Mouse (Mus musculus) stomach, postnatal 0 days (tissue): ENCODE results near the gene Itga9.

ENCODE experiments used
- CTCF ChIP-seq: IDR thresholded peaks from 2 replicates; pipeline ENCODE4 v1.5.1; 2016; ENCODE audit warnings: antibody characterized with exemption, low read depth, mild to moderate bottlenecking, moderate library complexity
- EP300 ChIP-seq: optimal IDR thresholded peaks from 2 replicates; pipeline ENCODE3; 2016; ENCODE audit warnings: antibody characterized with exemption

DNA sequence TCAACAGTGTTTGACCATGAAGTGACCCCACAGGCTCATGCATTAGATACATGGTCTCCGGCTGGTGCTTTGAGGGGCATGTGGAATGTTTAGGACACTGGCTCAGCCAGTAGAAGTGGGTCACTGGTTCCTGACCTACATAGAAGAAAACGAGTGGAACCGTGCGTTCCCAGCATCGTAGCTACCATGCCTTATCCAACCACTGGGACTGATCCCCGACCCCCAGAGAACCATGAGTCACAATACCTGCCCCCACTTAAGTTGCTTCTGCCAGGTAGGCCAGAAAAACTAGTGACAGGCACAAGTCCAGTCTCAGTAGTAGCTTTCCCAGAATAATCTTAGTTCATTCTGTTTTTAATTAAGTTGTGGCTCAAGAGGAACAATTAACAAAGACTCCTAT, 121.8 kb downstream of the Itga9 start:
- TF ChIP-seq CTCF: no peak
- TF ChIP-seq EP300: no peak
